Mouse (Mus musculus) embryo, embryonic 9.5 days (tissue): Measurements from ENCODE around the gene Gm10721.
"Not testable (repeated sequence)": the region's sequence is repeated elsewhere in the genome, so short reads cannot be mapped to it uniquely, and the experiment has no call there.

Experiments
- DNase-seq: peaks from one replicate; pipeline ENCODE4 v3.0.0-alpha.2; 2017; ENCODE audit errors: extremely low spot score

The Gm10721 gene

GRCm38 (mm10) chr9:3025653-3026052 lies 12.7 kb downstream of the Gm10721 start:
- not testable (repeated sequence) for DNase-seq

- DNase-seq, result not testable (repeated sequence)
Measured at GRCm38 (mm10) chr9:3026136-3026535, 13.2 kb downstream of the Gm10721 start.

- not testable (repeated sequence) for DNase-seq
Measured at GRCm38 (mm10) chr9:3026741-3027140, 13.8 kb downstream of the Gm10721 start.

- DNase-seq, result peak; percentile 67
Measured at GRCm38 (mm10) chr9:3027200-3027599, 14.3 kb downstream of the Gm10721 start.

GRCm38 (mm10) chr9:3029276-3030000 lies 16.5 kb downstream of the Gm10721 start:
- DNase-seq, result not testable (repeated sequence)

GRCm38 (mm10) chr9:3030677-3031318 lies 17.9 kb downstream of the Gm10721 start:
- peak; percentile 98 for DNase-seq

- DNase-seq, result not testable (repeated sequence)
Measured at GRCm38 (mm10) chr9:3034299-3034698, 21.4 kb downstream of the Gm10721 start, which contains the start of gene Gm17535. Gene Gm17535, plus strand, starts transcription at chr9:3034599.

GRCm38 (mm10) chr9:3036577-3036976 lies 23.6 kb downstream of the Gm10721 start, which contains the start of gene Gm10715:
Gene Gm10715, plus strand, starts transcription at chr9:3036877.
- DNase-seq, result not testable (repeated sequence)

- DNase-seq, result peak; percentile 8
Measured at GRCm38 (mm10) chr9:3038161-3038560, 25.2 kb downstream of the Gm10721 start.
